Mouse (Mus musculus) liver, embryonic 14.5 days (tissue): ENCODE data around the gene C530008M17Rik. TPM values are rescaled to one million over a fixed set of nuclear protein-coding genes. Genes with fewer than 3 reads are reported as not detected.
"Not testable (repeated sequence)": the region's sequence is repeated elsewhere in the genome, so short reads cannot be mapped to it uniquely, and the experiment has no call there.

Experiments
- ATAC-seq: fragments of 200-750 bp; cut with Nextera tagmentation; 2 replicates; pipeline ENCODE4 v1.8.0; 2017; ENCODE audit warnings: moderate number of reproducible peaks, mild to moderate bottlenecking, moderate library complexity; ENCODE audit not compliant: insufficient read depth
- DNase-seq, 3 experiments: peaks; one replicate each; pipeline ENCODE4 v3.0.0-alpha.2; 2012 to 2013; ENCODE audit warnings: low read depth in 3 of 3, low spot score in 3 of 3
- H3K27ac ChIP-seq: fragments of 300-500 bp; sonication (generic); 2 replicates; pipeline ENCODE4 v1.5.1; 2014; ENCODE audit warnings: moderate library complexity, mild to moderate bottlenecking, control low read depth, inconsistent platforms
- H3K27me3 ChIP-seq: fragments of 300-500 bp; sonication (generic); 2 replicates; pipeline ENCODE4 v1.6.1; 2014; ENCODE audit warnings: mild to moderate bottlenecking, low read length, moderate library complexity; ENCODE audit not compliant: control insufficient read depth, insufficient read depth
- H3K36me3 ChIP-seq: fragments of 300-500 bp; sonication (generic); replicated peaks from 2 replicates; pipeline ENCODE4 v1.6.1; 2014; ENCODE audit warnings: low read depth; ENCODE audit not compliant: control insufficient read depth, insufficient read depth
- H3K4me1 ChIP-seq, 2 experiments: fragments of 200-500 bp in 1 of 2; fragments of 300-500 bp in 1 of 2; sonication (generic) in 1 of 2; replicated peaks; 2 replicates each; pipeline ENCODE4 v1.6.1; 2012 to 2014; ENCODE audit warnings: antibody characterized with exemption in 1 of 2, inconsistent platforms in 1 of 2, low read length in 1 of 2; ENCODE audit not compliant: control insufficient read depth in 2 of 2, insufficient read depth in 2 of 2
- H3K4me2 ChIP-seq: fragments of 300-500 bp; sonication (generic); 2 replicates; pipeline ENCODE4 v1.6.1; 2014; ENCODE audit warnings: low read depth, mild to moderate bottlenecking, control low read depth, moderate library complexity
- H3K4me3 ChIP-seq, 2 experiments: fragments of 200-500 bp in 1 of 2; fragments of 300-500 bp in 1 of 2; sonication (generic) in 1 of 2; 2 replicates each; pipeline ENCODE4 v1.5.1; 2012 to 2014; ENCODE audit warnings: low read depth in 2 of 2, low read length in 2 of 2, mild to moderate bottlenecking in 2 of 2, control low read depth in 1 of 2, inconsistent platforms in 1 of 2, moderate library complexity in 1 of 2; ENCODE audit not compliant: insufficient read depth in 1 of 2
- H3K9ac ChIP-seq: fragments of 300-500 bp; sonication (generic); replicated peaks from 2 replicates; pipeline ENCODE4 v1.6.1; 2014; ENCODE audit warnings: mild to moderate bottlenecking, control low read depth, moderate library complexity
- H3K9me3 ChIP-seq: fragments of 300-500 bp; sonication (generic); 2 replicates; pipeline ENCODE4 v1.6.1; 2016; ENCODE audit warnings: low read length, mixed read lengths; ENCODE audit not compliant: control insufficient read depth
- CTCF ChIP-seq: IDR thresholded peaks from 2 replicates; pipeline ENCODE4 v1.5.1; 2016; ENCODE audit warnings: antibody characterized with exemption, low read depth, control low read depth
- EP300 ChIP-seq: IDR thresholded peaks from 2 replicates; pipeline ENCODE4 v1.6.1; 2016; ENCODE audit warnings: antibody characterized with exemption, low read depth
- WGBS: fragments of 180-500 bp; shearing (Covaris S2); extraction: QIAGEN DNeasy Blood & Tissue Kit; methylation state at CpG from one replicate; pipeline ENCODE4 v1.1.7; 2014; ENCODE audit not compliant: insufficient replicate concordance; 5-methylcytosine and 5-hydroxymethylcytosine counted together
- polyA plus RNA-seq, 2 experiments: library from polyadenylated mRNA; depleted of rRNA in 1 of 2; stranded (reverse) in 1 of 2; unstranded in 1 of 2; fragments of >200 nt; fragmentation: Nextera tagmentation in 1 of 2; extraction: Ambion mirVana in 1 of 2; gene quantifications; 2 replicates each; pipeline versions ENCODE4 v1.2.1 to v1.2.3; 2012 to 2014

Gene C530008M17Rik
- polyA plus RNA-seq, 2 experiments, result 4.3 to 7.7 TPM

DNA sequence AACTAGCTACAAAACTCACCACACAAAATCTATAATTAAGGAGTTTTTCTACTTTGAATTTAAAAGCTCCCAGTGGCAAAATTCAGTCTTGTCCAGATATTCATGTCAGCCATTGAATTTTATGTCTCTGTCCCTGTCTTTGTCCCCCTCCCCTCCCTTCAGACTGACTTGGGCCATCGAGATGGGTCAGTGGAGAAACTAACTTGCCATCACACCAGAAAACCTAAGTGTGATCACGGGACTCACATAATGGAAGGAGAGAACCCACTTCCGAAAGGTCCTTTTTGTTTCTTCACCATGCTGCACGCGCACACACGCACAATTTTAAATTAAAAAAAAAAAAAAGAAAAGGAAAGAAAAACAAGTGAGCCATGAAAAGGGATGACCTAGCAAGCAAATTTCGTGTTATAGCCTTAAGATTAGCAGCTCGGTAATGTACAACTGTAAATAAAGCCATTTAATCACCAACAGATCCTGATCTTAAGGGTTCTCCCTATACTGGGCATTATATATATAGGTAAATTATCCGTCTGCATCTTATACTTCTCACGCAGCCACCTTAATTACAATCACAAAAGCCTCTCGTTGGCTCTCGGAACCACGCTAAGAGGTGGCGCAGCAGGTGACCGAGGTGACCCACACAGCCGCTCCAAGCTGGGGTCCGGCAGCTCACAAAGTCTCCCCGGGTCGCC, 248.5 kb downstream of the C530008M17Rik start:
- peak; percentile 63 for ATAC-seq
- 1% methylated on average over 19 of the region's 19 CpGs for WGBS

DNA sequence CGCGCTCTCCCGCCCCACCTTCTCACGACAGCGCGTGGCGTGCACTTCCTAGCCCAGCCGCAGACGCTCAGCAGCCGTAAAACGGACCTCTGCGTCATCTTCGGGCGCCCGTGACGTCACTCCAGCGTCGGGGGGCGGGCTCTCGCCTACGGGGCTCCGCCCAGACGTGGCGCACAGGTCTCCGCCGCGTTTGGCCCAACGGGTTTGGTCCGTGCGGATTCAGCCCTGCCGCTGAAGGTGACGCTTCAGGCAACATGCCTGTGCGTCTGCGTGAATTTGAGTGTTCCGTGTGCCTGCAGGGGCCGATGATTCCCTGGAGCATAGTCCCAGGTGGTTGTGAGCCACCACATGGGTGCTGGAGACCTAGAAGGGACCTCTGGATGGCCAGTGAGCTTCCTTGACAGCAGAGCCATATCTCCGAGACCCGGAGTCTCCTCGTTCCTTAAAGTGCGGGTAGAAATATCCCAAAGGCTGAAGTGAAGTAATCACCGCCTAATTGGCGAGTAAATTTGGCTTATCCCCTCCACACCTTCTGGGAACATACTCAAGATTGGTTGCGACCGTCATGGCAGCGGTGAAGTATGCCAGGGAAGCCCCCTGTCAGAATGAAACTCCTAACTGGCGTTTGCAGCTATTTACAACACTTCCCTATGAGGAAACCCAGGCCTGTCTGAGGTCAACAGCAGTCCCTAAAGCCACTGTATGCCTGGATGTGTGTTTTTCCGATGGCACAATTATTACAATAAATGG, 249.3 kb downstream of the C530008M17Rik start, which contains the start of gene Aasdh:
Aasdh (minus strand) TSS at position 110 of the 750 bp plus-strand sequence.
- ATAC-seq, result peak; percentile 99
- H3K27ac ChIP-seq, result peak within 1 kb of the TSS; percentile 89
- peak within 1 kb of the TSS; percentile 94 for H3K9ac ChIP-seq
- WGBS, result under 1% methylated on average over 47 of the region's 47 CpGs
- TF ChIP-seq EP300 (no peak), CTCF (peak; percentile 57)
- peaks cover 6 to 11% of the 10 kb centered on the region in 2 experiments; a peak in 3 of 4 replicates for H3K4me1 ChIP-seq
- no peaks in the 10 kb centered on the region for H3K9me3 ChIP-seq
- DNase-seq, result peak; percentile 89 to 90 (median 89)
- no peaks in the 10 kb centered on the region for H3K27me3 ChIP-seq
- peak within 1 kb of the TSS; percentile 72 to 95 for H3K4me3 ChIP-seq
- peak within 1 kb of the TSS; percentile 97 for H3K4me2 ChIP-seq
- no peaks in the 10 kb centered on the region for H3K36me3 ChIP-seq

More for the DNA sequence above, 248.5 kb downstream of the C530008M17Rik start:
- Histone ChIP-seq H3K9me3 (no peaks in the 10 kb centered on the region), H3K9ac (peak overlapping the region; percentile 94), H3K4me1 (peaks cover 6 to 11% of the 10 kb centered on the region in 2 experiments; a peak in 3 of 4 replicates), H3K27ac (peak overlapping the region; percentile 58), H3K4me2 (peak overlapping the region; percentile 97), H3K4me3 (peak overlapping the region; percentile 72 to 95), H3K27me3 (no peaks in the 10 kb centered on the region), H3K36me3 (no peaks in the 10 kb centered on the region)
- DNase-seq, result peak in 1 of 3 experiments; percentile 13
- TF ChIP-seq EP300 (no peak), CTCF (no peak)

DNA sequence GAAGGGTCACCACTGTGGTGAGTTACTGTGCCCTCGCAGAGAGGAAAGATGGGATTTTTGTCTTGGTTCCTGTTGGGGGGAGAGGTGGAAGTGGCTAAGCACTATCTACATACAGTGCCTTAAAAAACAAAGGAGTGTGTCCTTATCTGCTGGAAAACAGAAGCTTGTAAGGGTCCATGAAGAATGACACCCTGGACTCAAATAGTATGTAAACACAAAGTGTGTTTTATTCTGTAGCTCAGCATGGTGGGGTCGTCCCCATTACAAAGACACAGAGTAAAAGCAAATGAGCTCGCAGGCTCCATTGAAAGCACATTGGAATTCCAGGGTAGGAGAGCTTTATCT, 249.8 kb downstream of the C530008M17Rik start:
- 12% methylated on average over 3 of the region's 3 CpGs for WGBS
- Histone ChIP-seq H3K4me3 (peak overlapping the region; percentile 72 to 95), H3K4me1 (peaks cover 6 to 11% of the 10 kb centered on the region in 2 experiments; a peak in 3 of 4 replicates), H3K9me3 (no peaks in the 10 kb centered on the region), H3K36me3 (no peaks in the 10 kb centered on the region), H3K9ac (peak overlapping the region; percentile 94), H3K4me2 (peak overlapping the region; percentile 97), H3K27me3 (no peaks in the 10 kb centered on the region), H3K27ac (peak overlapping the region; percentile 89)
- DNase-seq (no peak), ATAC-seq (no peak)
- TF ChIP-seq CTCF, result no peak
- no peak for TF ChIP-seq EP300

DNA sequence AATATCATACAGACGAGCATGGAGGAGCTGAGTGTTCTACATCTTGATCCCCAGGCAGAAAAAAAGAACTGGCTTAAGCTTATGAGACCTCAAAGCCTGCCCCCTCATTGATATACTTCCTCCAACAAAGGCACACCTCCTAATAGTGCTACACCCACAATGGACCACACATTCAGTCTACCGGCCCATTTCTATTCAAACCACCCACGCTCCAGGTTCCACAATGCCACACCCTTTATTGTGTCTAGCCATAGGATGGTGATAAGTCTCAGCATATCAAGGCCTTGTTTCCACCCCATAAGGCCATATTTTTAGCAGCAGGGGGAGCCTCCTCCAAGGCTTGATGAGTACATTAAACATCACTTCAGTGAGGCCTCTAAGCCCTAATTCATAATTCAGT, 254.5 kb downstream of the C530008M17Rik start:
- H3K9ac ChIP-seq, result no peak overlapping the region
- no peak for TF ChIP-seq CTCF
- no peaks in the 10 kb centered on the region for H3K9me3 ChIP-seq
- no peaks in the 10 kb centered on the region for H3K27me3 ChIP-seq
- no peak for DNase-seq
- no peak overlapping the region for H3K27ac ChIP-seq
- H3K36me3 ChIP-seq, result peaks cover 10% of the 10 kb centered on the region
- ATAC-seq, result no peak
- no peak overlapping the region for H3K4me3 ChIP-seq
- H3K4me2 ChIP-seq, result no peak overlapping the region
- WGBS, result 43% methylated on average over 3 of the region's 3 CpGs
- peaks cover 6 to 8% of the 10 kb centered on the region in 2 experiments; a peak in 3 of 4 replicates for H3K4me1 ChIP-seq

DNA sequence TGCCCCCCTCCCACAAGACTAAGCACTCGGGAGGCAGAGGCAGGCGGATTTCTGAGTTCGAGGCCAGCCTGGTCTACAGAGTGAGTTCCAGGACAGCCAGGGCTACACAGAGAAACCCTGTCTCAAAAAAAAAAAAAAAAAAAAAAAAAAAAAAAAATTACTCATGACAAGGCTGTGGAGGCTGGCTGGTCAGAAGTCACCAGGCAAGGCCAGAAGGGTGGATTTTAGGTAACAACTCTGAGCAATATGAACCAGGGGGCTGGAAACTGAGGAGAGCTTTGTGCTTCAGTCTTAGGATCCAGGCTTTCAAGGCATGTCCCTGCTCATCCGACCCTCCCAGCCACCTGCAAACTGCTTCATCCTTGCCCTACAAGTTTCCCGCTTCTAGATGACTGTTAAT, 256.2 kb downstream of the C530008M17Rik start:
- not testable (repeated sequence) for H3K4me1 ChIP-seq, H3K4me2 ChIP-seq, H3K9ac ChIP-seq, DNase-seq, H3K27ac ChIP-seq, H3K9me3 ChIP-seq, H3K4me3 ChIP-seq, ATAC-seq, H3K27me3 ChIP-seq
- 71% methylated on average over 5 of the region's 5 CpGs for WGBS
- peaks cover 14% of the 10 kb centered on the region for H3K36me3 ChIP-seq
